Mouse (Mus musculus) embryonic facial prominence, embryonic 14.5 days (tissue): Measurements from ENCODE around the gene Hsd17b1. TPM values are rescaled to one million over a fixed set of nuclear protein-coding genes. Genes with fewer than 3 reads are reported as not detected.

Experiments
- ATAC-seq: fragments of 200-750 bp; cut with Nextera tagmentation; 2 replicates; pipeline ENCODE4 v1.8.0; 2017; ENCODE audit warnings: low read depth, moderate number of reproducible peaks, moderate TSS enrichment
- DNase-seq: peaks from one replicate; pipeline ENCODE4 v3.0.0-alpha.2; 2015; ENCODE audit warnings: low spot score
- H3K27ac ChIP-seq: fragments of 300-500 bp; sonication (generic); replicated peaks from 2 replicates; pipeline ENCODE4 v1.5.1; 2014; ENCODE audit warnings: low read depth, mild to moderate bottlenecking, low read length, moderate library complexity
- H3K27me3 ChIP-seq: fragments of 300-500 bp; sonication (generic); replicated peaks from 2 replicates; pipeline ENCODE4 v1.6.1; 2014; ENCODE audit warnings: low read length; ENCODE audit not compliant: control insufficient read depth, insufficient read depth
- H3K36me3 ChIP-seq: fragments of 300-500 bp; sonication (generic); 2 replicates; pipeline ENCODE4 v1.6.1; 2014; ENCODE audit warnings: low read length, mixed read lengths; ENCODE audit not compliant: control insufficient read depth, insufficient read depth
- H3K4me1 ChIP-seq: fragments of 300-500 bp; sonication (generic); 2 replicates; pipeline ENCODE4 v1.6.1; 2014; ENCODE audit warnings: antibody characterized with exemption, low read length; ENCODE audit not compliant: control insufficient read depth, insufficient read depth
- H3K4me2 ChIP-seq: fragments of 300-500 bp; sonication (generic); 2 replicates; pipeline ENCODE4 v1.6.1; 2014; ENCODE audit warnings: low read depth, mild to moderate bottlenecking, low read length, moderate library complexity, mixed read lengths
- H3K4me3 ChIP-seq: fragments of 300-500 bp; sonication (generic); 2 replicates; pipeline ENCODE4 v1.5.1; 2014; ENCODE audit warnings: low read depth, mild to moderate bottlenecking, low read length
- H3K9ac ChIP-seq: fragments of 300-500 bp; sonication (generic); 2 replicates; pipeline ENCODE4 v1.6.1; 2014; ENCODE audit warnings: low read depth, mild to moderate bottlenecking, low read length, moderate library complexity, mixed read lengths
- H3K9me3 ChIP-seq: fragments of 300-500 bp; sonication (generic); 2 replicates; pipeline ENCODE4 v1.6.1; 2016; ENCODE audit warnings: low read length; ENCODE audit not compliant: control insufficient read depth
- WGBS: fragments of 180-500 bp; shearing (Covaris S2); extraction: QIAGEN DNeasy Blood & Tissue Kit; methylation state at CpG from one replicate; pipeline ENCODE4 v1.1.7; 2014; 5-methylcytosine and 5-hydroxymethylcytosine counted together
- polyA plus RNA-seq: library from polyadenylated mRNA; unstranded; fragments of >200 nt; fragmentation: Nextera tagmentation; extraction: Ambion mirVana; gene quantifications from 2 replicates; pipeline ENCODE4 v1.2.1, GENCODE M21; 2014

Hsd17b1 gene
- polyA plus RNA-seq: not detected in 2 replicates

DNA sequence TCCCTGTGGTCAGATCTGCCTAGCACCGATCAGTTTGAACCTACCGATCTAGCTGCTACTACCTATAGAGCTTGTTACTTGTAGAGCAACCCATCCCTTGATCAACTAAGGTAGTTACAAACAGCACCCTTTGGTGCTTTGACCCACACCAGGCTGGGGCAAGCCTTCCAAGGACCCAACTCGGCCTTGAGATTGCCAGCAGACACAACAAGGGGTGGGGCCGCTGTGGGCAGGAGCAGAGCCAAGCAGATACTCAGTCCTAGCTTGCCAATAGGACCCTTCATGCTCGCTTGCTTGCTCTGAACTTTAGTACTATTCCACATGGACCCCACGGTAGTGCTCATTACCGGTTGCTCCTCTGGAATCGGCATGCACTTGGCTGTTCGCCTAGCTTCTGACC is at the start of gene Hsd17b1:
TSS of gene Hsd17b1 (plus strand) at position 291 of the 400 bp plus-strand sequence.
- WGBS: 59% methylated on average over 9 of the region's 9 CpGs
- Histone ChIP-seq H3K4me2 (no peak within 1 kb of the TSS), H3K9me3 (no peaks in the 10 kb centered on the region), H3K4me1 (peaks cover 2% of the 10 kb centered on the region), H3K4me3 (no peak within 1 kb of the TSS), H3K9ac (no peak within 1 kb of the TSS), H3K27ac (no peak within 1 kb of the TSS), H3K27me3 (peaks cover 49% of the 10 kb centered on the region), H3K36me3 (no peaks in the 10 kb centered on the region)
- ATAC-seq: no peak
- no peak for DNase-seq

DNA sequence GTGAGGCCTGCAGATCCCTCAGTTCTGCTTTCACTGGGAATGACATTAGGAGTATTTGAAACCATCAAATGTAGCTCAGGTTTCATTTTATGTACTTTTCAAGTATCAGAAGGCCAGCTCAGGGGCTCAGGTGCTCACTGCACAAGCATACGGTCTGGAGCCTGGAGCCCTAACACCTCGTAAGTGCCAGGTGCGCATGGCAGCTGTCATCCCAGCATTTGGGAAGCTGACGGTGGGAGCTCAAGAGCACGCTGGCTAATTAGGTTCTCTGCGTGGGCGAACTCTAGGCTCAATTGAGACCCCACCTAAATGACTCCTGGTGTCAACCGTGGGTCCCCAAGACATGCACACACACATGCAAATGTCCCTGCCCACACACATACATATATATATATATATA is 48.9 kb upstream of the Hsd17b1 start:
- no peak overlapping the region for H3K4me3 ChIP-seq
- 87% methylated on average over 8 of the region's 8 CpGs for WGBS
- peaks cover 65% of the 10 kb centered on the region for H3K36me3 ChIP-seq
- no peaks in the 10 kb centered on the region for H3K4me1 ChIP-seq
- H3K27me3 ChIP-seq: no peaks in the 10 kb centered on the region
- H3K27ac ChIP-seq: no peak overlapping the region
- H3K9ac ChIP-seq: no peak overlapping the region
- H3K9me3 ChIP-seq: no peaks in the 10 kb centered on the region
- DNase-seq (no peak), ATAC-seq (no peak)
- H3K4me2 ChIP-seq: no peak overlapping the region

DNA sequence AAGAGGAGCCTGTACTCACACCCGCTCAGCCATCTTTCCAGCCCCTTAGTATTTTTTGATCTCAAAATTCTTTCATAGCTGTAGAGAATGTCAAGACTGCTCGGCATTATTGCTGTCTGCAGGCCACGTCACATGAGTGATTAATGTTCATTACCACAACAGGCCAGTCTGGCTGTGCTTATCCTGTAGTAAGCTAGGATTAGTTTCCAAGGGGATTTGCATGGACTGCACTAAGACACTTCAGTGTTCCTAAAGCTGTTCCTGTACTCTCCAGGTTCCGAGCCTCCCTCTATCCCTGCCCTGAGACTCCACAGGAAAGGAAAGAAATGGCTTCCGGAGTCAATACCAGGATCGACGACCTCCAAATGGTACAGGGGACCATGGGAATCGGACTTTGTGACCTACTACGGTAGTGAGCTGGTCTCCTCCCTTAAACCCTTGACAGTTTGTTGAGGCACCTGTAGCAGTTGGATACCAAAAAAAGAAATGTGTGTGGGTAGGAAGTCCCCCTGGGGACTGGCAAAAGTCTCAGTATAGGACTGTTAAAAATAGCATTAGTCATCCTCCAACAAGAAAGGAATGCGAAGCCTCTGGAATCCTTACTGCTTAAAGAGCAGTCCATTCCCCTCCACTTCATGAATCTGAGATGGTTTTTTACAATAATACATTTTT is 47.9 kb upstream of the Hsd17b1 start:
- no peaks in the 10 kb centered on the region for H3K27me3 ChIP-seq
- 79% methylated on average over 10 of the region's 10 CpGs for WGBS
- H3K36me3 ChIP-seq: peaks cover 71% of the 10 kb centered on the region
- H3K4me3 ChIP-seq: no peak overlapping the region
- H3K9me3 ChIP-seq: no peaks in the 10 kb centered on the region
- H3K4me2 ChIP-seq: no peak overlapping the region
- ATAC-seq: no peak
- DNase-seq: peak; percentile 7
- H3K27ac ChIP-seq: no peak overlapping the region; the same call in 1 of the 2 replicates
- H3K9ac ChIP-seq: no peak overlapping the region
- H3K4me1 ChIP-seq: no peaks in the 10 kb centered on the region

DNA sequence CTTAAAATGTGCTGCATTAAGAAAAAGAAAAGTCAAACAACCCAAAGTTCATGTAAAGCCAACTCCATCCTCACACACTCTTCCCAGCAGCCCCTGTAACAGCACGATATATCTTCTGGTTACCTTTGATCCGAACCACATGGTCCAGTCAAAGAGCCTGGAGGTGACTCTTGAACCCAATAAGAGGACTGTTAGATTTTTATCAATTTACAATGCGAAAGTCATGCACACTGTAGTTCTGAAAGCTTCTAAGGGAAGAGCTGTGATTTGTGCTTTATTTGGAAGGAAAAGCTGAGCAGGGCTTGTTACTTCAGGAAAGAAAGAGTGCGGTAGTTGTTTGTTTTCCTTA is 47.4 kb upstream of the Hsd17b1 start:
- 93% methylated on average over 4 of the region's 4 CpGs for WGBS

DNA sequence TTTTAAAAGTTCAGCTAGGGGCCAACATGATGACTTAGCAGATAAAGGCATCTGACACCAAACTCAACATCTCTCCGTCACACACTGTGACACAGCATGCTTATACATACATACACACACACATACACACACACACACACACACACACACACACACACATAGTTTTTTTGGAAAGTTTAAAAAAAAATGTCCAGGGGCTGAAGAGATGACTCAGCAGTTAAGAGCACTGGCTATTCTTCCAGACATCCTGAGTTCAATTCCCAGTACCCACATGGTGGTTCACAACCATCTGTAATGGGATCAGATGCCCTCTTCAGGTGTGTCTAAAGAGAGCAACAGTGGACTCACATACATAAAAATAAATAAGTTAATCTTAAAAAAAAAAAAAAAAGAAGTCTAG is 46.7 kb upstream of the Hsd17b1 start:
- Histone ChIP-seq H3K27me3 (no peaks in the 10 kb centered on the region), H3K4me3 (no peak overlapping the region), H3K27ac (no peak overlapping the region), H3K9me3 (no peaks in the 10 kb centered on the region), H3K4me1 (no peaks in the 10 kb centered on the region), H3K36me3 (peaks cover 78% of the 10 kb centered on the region), H3K9ac (no peak overlapping the region), H3K4me2 (no peak overlapping the region)
- DNase-seq (no peak), ATAC-seq (no peak)
- WGBS: 64% methylated on average over 1 of the region's 1 CpGs

More for the DNA sequence above, 47.4 kb upstream of the Hsd17b1 start:
- no peak for DNase-seq
- H3K27me3 ChIP-seq: no peaks in the 10 kb centered on the region
- no peak overlapping the region for H3K27ac ChIP-seq
- no peaks in the 10 kb centered on the region for H3K4me1 ChIP-seq
- no peak overlapping the region for H3K9ac ChIP-seq
- no peak overlapping the region for H3K4me3 ChIP-seq
- no peaks in the 10 kb centered on the region for H3K9me3 ChIP-seq
- no peak overlapping the region for H3K4me2 ChIP-seq
- no peak for ATAC-seq
- peaks cover 75% of the 10 kb centered on the region for H3K36me3 ChIP-seq

DNA sequence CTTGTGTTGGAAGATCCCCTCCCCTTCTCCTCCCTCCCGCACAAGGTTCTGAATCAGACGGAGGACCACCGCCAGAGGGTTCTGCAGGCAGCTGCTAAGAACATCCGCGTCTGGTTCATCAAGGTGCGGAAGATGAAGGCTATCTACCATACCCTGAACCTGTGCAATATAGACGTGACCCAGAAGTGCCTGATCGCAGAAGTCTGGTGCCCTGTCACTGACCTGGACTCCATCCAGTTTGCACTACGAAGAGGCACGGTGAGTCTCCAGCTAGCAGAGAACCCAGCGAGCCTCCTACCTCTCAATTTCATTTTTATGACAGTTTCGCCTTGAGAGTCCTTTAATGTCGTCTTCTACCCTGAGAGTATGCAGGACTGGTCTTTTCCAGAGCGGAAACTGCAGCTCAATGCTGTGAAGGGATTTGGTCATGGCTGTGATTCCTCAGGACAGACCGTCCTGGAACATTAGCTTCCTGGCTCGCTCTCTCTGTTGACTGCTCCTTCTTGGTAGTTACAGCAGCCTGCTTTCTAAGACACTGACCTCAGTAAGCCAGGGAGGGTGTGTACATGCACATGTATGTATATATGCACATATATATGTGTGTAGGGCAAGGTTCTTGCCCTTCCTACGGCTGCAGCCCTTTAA is 44.2 kb upstream of the Hsd17b1 start:
- Histone ChIP-seq H3K4me1 (no peaks in the 10 kb centered on the region), H3K4me2 (no peak overlapping the region), H3K9me3 (no peaks in the 10 kb centered on the region), H3K36me3 (peaks cover 82% of the 10 kb centered on the region), H3K4me3 (no peak overlapping the region), H3K27ac (no peak overlapping the region), H3K27me3 (no peaks in the 10 kb centered on the region), H3K9ac (no peak overlapping the region)
- WGBS: 95% methylated on average over 17 of the region's 17 CpGs
- DNase-seq (no peak), ATAC-seq (no peak)

DNA sequence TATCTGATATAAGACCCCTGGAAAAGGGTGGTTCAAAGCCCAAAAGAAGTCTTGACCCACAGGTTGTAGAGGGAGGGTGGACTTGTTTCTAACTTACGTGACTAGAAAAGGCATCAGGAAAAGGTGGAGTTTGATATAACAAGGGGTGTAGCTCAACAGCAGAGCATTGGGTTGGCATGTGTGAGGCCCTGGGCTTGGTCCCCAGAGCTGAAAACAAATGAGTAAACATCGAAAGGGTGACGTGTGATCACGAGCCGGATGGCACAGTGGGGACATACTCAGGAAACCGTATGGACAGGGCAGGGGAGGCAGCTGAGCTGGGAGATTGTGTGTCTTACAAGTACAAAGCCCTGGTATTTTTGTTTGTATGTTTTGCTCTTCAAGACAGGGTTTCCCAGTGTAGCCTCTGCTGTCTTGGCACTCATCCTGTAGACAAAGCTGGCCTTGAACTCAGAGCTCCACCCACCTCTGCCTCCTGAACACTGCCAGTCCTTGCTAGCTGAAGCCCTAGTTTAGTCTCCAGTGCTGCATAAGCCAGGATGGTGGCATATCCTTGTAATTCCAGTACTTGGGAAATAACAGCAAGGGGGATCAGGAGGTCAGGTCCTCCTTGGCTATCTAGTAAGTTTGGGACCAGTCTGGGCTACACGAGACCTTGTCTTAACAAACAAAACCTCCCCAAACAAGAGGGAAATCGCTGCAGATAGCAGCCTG is 43.4 kb upstream of the Hsd17b1 start:
- WGBS: 88% methylated on average over 8 of the region's 8 CpGs
- H3K9ac ChIP-seq: no peak overlapping the region
- H3K4me1 ChIP-seq: no peaks in the 10 kb centered on the region
- H3K36me3 ChIP-seq: peaks cover 80% of the 10 kb centered on the region
- no peak for DNase-seq
- no peak overlapping the region for H3K27ac ChIP-seq
- ATAC-seq: no peak
- H3K4me2 ChIP-seq: no peak overlapping the region
- H3K4me3 ChIP-seq: no peak overlapping the region
- H3K27me3 ChIP-seq: no peaks in the 10 kb centered on the region
- H3K9me3 ChIP-seq: no peaks in the 10 kb centered on the region

DNA sequence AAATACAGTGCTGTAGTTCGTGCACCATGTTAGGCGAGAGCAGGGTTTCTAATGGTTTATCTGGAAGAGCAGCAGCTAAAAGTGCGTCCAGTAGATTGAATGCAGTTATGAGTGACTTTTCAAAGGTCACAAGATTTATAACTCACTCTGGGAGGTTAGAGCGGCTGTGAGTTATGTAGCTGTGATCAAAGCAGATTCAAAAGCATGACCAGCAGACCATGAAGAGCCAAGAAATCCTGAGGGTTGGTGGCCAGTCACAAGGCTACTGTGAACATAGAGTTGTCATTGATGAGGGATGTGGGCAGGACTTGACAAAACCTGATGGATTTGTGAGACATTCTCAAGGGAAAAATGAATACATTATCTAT is 42.9 kb upstream of the Hsd17b1 start:
- WGBS: 85% methylated on average over 4 of the region's 4 CpGs
- no peaks in the 10 kb centered on the region for H3K4me1 ChIP-seq
- H3K27ac ChIP-seq: no peak overlapping the region
- DNase-seq (no peak), ATAC-seq (no peak)
- H3K9me3 ChIP-seq: no peaks in the 10 kb centered on the region
- H3K36me3 ChIP-seq: peaks cover 81% of the 10 kb centered on the region
- H3K4me3 ChIP-seq: no peak overlapping the region
- no peak overlapping the region for H3K9ac ChIP-seq
- no peak overlapping the region for H3K4me2 ChIP-seq
- no peaks in the 10 kb centered on the region for H3K27me3 ChIP-seq
